Mouse (Mus musculus) regulatory T cell (primary cell): Measurements from ENCODE around the gene Ablim1.

Experiments
- in situ Hi-C: fragments of 300-600 bp; cut with MboI, MseI; formaldehyde crosslinking; loops from one replicate; pipeline ENCODE4 v1.15.1; 2025; ENCODE audit warnings: high pct_unique_total_duplicates

Ablim1 gene

DNA sequence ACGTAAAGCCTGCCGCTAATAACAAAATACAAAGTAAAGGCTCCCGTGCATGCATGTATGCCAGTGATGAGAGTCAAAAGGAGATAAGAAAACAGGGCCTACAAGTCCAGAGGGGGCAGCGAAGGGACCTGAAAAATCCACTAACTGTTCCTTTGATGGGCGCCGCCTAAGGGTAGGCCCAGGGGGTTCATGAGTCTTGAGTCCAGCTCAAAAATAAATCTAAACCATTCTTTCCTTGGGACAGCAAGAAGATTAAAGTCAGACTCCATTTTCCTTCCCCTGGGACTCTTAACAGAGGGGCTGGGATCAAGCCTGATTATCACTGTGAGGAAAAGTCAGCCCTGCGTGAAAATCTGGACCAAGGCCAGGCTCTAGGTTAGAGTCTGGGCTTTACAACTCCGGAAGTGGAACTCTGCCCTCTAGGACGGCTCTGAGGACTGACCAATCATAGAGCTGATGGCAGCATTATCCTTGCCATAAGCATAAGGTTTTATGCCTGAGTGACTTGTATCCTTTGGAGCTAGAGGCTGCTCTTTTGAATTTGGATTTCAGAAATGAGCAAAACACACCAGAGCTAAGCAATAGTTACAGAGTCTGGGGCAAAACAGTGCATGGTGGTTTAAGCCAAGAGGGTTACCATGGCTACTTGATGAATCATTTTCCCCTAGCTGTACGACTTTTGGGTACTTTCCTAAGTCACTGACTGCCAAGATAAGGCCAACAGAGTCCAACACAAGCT is 235.7 kb downstream of the Ablim1 start:
- in situ Hi-C loops = no loop called here

DNA sequence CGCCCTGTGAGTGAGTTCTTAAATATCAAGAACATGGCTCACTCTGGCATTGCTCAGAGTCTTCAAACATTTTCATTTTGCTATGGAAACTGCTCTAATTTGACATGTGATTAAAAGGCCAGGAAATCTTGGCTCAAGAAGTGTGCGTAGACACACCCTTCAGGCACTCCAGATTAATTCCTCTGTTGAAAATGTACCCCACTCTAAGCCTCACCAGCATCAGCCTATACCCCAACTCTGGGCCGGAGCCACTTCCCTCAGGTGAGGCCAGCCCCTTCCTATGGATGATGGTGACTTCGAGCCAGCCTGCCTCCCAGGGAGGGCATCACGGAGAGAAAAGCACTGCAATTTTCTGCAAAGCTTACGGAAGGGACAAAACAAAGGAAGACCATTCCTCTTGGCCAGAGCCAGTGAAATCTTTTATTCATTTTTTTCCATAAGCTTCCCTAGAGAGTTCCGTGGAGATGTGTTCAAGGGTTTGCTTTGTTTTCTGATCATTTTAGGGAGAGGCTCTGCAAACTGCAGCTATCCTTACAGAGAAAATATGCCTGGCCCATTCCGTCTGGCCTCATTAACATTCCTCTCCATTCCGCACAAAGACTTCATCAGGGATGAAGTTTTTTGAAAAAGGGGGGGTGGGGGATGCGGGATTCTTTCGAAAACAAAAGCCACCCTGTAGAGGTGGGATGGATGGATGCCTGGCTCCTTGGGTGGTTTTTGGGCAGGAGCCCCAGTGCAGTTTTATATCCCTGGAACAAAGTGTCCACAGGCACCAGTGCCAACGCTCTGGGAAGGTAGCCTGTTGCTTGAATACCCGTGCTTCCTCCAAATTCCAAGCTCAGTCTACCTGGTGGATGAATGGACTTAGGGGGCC is 236.7 kb downstream of the Ablim1 start:
- in situ Hi-C loops = no loop called here

DNA sequence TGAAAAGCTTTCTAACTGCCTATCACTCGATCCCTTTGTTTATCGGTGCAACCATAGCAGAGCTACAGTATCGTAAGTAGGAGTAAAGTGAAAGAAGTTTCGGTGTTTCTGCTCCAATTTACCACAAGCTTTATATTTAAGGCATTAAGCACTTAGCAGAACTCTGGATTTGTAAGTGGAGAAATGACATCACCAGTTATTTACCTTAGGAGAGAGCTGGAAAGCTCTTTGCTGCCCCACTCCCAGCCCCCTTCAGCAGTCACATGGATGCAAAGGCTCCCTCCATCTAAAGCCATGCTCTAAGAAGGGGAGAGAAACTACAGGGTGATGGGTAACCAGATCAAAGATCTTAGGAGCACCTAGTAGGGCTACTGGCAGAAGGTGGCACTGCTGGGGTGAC is 241.3 kb downstream of the Ablim1 start:
- in situ Hi-C loops = no loop called here

DNA sequence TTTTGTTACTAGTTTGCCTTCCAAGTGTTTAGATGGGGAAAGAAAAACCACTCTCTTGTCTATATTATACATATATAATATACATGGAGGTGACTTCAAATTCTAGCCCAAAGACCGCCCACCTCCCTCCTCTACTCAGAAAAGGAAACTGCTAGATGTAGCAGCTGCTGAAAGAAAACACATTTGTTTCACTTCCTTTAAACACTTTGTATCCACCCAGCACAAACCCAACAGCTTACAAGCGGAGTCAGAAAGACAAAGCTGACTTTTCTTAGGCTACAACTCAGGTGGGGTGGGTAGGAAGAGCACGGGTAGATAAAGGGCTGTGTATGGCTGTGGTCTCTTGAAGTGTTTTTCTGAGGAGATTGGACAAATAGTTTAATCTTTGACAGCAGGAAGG is 242.0 kb downstream of the Ablim1 start:
- in situ Hi-C loops = no loop called here

DNA sequence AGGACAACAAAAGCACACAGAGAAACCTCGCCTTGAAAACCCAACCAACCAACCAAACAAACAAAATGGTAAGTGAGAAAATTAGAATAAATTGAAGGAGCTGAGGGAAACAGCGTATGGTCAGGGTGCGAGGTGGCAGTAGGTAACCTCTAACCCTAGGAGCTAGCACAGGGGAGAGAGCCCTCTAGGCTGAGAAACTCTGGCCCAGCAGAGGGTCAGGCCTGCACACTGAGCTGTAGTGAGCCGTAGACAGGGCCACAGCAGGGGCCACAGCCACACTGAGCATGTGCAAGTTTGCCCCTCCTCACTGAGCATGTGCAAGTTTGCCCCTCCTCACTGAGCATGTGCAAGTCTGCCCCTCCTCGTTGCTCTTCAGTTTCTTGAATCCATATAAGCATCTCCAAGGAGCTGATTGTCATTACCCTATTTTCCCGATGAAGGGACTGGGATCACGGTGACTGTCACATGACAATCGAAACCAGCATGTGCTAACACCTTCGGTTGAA is 247.6 kb downstream of the Ablim1 start:
- in situ Hi-C loops = loop anchor here (5.0 kb wide), 2 partner anchors 70 to 275 kb away; no protein-coding TSS in a partner anchor

DNA sequence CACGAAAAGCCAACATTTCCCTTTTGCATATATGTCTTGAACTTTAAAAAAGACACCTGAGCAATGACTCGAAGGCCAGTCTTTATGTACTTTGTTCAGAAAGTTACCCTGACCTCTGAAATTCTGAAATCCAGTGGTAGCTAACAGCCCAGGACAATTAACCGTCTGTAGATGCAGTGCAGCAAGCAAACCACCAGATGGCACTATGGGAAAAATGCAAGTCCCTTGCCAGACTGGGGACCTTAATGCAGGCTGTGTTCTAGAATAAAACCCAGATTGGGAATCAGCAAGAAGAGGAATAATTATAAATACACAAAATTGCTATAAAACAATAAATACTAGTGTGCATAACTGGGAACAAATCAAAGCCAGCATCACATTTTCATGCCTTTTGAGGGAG is 248.4 kb downstream of the Ablim1 start:
- in situ Hi-C loops = loop anchor here (5.0 kb wide), 2 partner anchors 71 to 276 kb away; no protein-coding TSS in a partner anchor

DNA sequence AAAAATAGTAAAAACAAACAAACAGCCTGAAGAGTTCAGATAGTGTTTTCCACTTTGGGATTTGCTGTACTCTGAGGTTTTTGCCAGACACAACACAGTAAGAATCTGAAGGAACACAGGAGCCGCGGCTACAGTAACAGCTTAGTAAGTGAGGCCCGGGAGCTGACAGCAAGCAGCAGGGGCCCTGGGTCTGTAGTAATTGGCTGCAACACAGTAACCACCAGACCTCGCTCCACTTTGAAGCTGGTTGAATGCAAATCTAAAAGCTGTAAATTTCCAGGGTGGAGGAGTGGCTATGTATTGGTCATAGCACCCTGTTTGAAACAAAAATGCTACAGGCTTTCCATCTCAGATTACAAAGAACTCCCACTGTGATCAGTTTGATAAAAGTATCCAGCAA is 252.0 kb downstream of the Ablim1 start:
- in situ Hi-C loops = no loop called here

DNA sequence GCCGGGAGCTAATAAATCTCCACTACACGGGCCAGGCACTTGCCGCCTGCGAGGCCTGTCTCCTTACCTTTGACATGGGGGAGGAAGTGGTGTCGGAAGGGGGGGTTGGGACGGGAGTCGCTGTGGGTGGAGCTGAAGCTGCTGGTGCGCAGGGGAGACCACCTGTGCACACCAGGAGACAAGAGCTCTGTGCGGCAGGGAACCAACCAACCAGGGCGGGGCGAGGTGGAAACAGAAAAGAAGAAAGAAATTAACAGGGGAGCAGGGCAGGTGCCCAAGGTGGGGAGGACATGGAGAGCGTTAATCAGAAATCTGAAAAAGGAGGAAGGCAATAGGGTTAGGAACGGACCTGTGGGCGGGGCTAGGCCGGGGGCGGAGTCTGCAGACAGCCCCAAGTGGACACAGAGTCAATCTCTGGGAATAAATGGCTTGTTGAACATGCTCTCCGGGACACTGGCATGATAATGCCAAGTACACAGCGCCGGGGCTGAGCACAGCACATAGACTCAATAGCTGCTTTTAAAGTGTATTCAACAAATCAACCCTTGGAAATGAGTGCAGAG is 255.6 kb downstream of the Ablim1 start:
- in situ Hi-C loops = no loop called here

DNA sequence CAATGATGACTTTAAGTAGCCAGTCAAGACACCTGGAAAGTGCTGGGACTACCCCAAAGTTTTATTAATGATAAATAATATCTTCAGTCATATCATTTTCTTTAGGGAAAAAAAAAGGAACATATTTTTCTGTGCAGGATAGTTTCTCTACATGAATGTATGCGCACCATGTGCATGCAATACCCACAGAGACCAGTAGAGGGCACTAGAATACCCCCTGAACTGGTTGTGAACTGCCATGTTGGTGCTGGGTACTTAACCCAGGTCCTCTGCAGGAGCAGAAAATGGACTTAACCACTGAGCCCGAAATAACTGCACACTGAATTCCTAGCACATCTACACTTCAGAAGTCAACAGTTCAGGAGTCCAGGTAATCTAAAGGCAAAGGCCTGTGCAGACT is 257.2 kb downstream of the Ablim1 start:
- in situ Hi-C loops = no loop called here

DNA sequence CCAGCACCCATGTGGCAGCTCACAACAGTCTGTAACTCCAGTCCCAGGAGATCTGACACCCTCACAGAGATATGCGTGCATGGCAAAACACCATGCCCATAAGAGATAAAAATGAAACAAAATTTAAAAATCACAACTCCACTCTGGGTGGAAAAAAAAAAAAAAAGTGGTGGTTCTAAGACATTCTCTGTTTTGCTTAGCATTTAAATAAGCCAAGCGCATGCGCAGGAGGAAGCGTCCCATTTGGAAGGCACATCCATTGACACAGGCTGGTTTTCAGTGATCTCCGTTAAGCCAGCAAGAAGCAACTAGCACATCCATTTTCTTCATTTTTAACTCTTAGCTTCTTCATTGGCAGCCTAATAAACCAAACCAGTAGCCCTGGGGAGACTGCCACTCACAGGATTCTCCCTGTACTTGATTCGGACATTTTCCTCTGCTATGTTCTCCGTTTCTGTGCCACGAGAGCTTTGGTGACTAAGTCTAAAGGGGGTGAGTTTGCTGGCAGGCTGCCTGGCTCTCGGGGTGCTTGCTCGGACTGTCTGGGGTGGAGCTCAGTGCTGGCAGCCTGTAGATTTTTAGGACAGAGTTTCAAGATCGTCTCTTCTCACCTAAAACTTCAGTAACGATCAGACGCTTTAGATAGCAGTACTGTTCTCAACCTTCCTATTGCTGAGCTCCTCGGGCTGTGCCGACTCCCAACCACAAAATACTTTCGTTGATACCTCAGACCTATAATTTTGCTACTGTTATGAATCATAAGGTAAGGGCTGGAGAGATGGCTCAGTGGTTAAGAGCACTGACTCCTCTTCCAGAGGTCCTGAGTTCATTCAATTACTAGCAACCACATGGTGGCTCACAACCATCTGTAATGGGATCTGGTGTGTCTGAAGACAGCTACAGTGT is 259.3 kb downstream of the Ablim1 start:
- in situ Hi-C loops = no loop called here

DNA sequence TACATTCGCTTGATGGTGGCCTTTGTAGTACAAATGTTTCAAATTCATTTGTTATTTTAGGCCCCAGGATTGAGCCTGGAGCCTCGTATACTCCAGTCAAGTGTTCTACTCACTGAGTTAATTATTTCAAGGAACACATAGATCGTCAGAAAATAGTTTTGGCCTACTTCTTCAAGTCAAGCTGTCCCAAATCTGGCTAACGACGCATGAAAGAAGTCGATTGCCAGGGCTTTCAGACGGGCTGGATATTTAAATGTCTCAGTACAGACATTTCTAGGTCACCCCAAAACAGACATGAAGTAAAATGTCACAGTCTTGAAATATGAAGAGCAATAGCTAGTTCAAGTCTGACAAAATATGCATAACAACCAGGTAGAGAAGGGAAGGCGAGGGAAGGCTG is 261.8 kb downstream of the Ablim1 start:
- in situ Hi-C loops = no loop called here

DNA sequence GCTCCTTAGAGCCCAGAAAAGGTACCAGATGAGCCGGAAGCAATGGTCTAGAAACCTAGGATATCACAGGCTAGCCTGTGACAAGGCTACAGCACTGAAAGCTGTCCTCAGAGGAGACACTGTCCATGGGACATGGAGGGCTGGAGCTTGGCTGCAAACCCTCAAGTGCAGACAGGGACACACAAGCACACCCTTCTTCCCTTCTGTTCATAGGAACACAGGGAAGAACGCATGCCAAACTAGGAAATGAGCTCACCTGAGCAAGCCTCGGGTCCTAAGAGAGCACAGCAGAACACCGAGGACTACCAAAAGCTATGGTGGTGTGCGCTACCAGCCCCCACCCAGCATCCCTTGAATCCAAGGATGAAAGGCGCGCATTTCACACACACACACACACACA is 262.7 kb downstream of the Ablim1 start:
- in situ Hi-C loops = no loop called here

DNA sequence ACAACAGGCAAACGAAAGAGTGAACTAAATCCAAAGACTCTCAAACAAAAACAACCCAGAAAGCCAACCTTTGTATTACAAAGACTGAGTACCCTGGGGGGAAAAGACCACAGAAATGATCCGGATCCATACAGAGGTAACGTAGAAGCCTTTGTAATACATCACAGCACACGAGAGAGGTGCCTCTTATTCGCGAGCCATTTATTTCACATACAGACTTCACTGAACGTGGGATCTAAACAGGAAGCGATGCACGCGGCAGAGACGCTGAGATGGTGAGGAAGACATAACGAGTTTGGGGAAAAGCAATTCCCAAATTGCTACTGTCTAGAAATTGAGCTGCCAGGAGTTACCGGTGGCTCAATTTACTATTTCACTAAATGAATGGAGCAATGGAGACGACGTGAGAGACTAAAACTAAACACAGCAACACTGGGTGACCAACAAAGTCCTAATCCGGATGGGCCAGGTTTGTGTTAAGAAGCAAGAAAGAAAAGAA is 265.1 kb downstream of the Ablim1 start:
- in situ Hi-C loops = loop anchor here (25.0 kb wide), 1 partner anchor 563 kb away; the partner anchor contains the start of gene Atrnl1

DNA sequence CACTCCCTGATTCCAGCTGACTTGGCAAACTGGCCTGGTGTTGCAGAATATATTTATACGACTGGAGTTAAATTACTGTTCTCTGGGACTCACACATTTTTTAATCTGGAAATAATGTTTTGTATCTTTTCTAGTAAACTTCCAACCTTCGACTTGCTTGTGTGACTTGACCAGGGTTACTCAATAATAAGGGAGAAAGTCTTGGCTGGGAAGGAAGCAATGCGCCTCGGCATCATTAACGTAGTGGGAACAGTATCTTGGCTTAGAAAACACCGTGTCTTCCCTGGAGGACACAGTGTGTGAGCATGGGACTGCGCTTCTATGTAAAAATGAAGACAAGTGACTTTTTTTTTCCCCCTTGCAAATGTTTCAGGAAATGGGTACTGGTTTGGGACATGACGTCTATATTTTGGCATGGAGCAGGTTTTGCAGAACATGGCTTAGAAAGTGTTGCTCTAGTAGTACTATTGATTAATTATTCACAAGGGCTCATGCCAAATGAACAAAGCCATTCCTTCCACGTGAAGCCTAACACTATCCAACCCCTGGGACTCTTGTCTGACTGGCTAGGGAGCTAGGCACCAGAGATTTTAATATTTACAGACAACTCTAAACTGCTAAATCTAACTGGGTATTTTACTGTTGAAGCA is 266.9 kb downstream of the Ablim1 start:
- in situ Hi-C loops = loop anchor here (25.0 kb wide), 1 partner anchor 565 kb away; the partner anchor contains the start of gene Atrnl1

DNA sequence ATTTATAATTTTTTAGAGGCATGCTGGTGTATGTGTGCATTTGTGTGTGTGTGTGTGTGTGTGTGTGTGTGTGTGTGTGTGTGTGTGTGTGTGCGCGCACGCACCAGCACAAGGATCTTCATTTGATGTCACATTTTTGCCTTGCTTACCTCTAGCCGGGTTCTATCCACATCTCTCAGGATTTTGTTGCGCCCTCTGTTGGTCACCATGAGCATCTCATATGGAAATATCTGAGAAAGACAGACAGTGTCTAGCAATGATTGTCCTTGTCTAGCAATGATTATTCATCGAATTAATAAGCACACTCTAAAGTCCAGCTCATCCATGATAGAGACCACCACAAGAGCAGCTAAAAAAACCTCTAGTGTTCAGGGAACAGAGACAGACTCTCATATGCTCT is 275.5 kb downstream of the Ablim1 start:
- in situ Hi-C loops = loop anchor here (25.0 kb wide), 1 partner anchor 573 kb away; the partner anchor contains the start of gene Atrnl1

DNA sequence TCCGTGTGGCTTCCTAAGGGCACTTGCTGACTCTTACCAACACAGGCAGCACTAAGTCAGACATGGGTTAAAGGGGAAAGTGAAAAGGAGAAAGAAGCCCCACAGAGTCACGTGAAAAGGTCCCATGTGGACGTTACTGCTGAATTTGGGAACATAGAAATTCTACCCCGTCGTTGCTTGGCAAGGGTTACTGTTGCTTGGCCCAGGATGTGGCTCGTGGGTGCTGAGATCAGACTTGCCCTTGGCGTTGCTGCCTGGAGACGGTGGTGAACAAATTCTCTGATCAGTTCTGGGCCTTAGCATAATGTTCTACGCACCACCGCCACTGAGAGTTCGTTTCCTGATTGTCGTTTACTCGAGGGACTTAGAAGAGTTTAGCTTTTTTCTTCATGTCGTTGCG is 277.9 kb downstream of the Ablim1 start:
- in situ Hi-C loops = loop anchor here (25.0 kb wide), 1 partner anchor 575 kb away; the partner anchor contains the start of gene Atrnl1

DNA sequence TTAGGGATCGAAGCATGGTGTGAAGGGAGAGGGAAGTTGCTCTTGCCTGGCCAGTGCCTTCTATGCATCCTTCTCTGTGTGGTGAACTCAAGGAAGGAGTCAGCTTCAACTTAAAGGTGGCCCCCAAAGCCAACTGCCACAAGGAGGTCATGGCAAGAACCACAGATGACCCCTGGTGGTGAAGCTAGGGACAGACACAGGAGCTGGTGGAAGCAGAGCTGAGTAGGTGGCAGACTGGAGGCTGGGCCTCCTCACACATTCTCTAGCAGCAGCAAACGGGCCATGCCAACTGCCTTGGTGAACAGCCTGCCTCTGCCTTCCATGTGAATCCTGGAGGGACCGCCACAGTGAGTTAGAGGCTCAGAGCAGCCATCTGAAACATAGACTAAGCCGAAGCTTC is 283.1 kb downstream of the Ablim1 start:
- in situ Hi-C loops = loop anchor here (25.0 kb wide), 1 partner anchor 581 kb away; the partner anchor contains the start of gene Atrnl1

DNA sequence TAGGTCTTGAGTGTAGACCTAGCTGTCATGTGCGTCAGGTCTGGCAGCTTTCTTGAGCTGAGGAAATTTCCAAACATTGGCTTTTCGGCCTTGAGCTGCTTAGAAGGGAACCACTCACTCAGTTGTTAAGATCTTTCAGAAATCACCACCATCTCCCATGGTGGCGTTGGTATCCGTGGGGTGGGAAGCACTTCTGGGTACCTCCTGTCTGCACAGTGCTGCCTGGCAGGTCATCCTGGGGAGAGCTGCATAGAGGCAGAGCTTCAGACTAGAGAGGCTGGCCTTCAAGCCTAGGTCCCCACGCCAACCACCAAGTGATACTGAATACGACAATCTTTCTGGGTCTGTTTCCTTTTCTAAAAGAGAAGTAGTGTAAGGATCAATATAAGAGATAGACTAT is 285.3 kb downstream of the Ablim1 start:
- in situ Hi-C loops = loop anchor here (5.0 to 25.0 kb wide), 2 partner anchors 107 to 583 kb away; partner anchors contain the start of gene Atrnl1

DNA sequence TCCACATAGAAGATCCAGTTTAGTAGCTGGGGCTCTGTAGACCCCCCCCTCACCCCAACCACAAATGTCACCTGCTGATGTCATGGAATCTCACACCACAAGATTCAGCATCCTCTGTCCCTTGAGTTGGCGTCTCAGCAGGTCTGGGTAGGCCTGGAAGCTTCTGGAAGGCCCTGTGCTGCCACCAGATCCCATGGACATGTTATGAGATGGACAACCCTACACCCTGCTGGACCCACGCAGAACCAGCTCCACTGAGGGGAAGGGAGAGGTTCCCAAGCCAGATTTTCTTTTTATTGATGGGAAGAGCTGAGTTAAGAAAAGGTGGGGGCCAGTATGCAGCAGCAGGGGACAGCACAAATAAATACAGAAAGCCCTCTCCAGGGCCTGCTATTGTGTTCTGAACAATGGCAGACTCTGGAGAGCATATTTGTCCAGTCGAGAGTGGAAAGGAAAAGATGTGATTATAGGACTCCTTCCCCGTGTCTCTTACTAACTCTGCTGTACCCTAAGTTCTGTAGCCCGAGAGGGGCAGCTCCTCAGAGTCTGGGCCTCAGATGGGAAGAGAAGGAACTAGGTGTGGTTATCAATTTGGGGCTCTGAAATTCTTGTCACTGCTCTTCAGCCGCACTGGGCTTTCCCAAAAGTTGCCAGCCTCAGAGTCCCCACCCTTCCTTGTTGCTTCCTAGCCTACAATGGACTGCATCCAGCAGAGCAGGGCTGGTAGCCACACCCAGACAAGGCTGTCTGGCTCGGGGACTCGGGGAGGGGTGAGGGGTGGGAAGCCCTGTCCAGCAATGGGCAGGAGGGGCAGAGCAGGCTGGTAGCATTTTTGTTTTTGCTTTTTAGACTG is 286.2 kb downstream of the Ablim1 start:
- in situ Hi-C loops = loop anchor here (5.0 to 25.0 kb wide), 2 partner anchors 106 to 584 kb away; partner anchors contain the start of gene Atrnl1
